Mouse (Mus musculus): ENCODE data around the gene Gpr161. TPM values are rescaled to one million over a fixed set of nuclear protein-coding genes. Genes with fewer than 3 reads are reported as not detected.
"Not testable (repeated sequence)": the region's sequence is repeated elsewhere in the genome, so short reads cannot be mapped to it uniquely, and the experiment has no call there.

Gpr161 gene
- polyA plus RNA-seq, 1 experiment: 1.8 TPM

- H3K79me2 ChIP-seq (ENCODE audit: control insufficient read depth, insufficient read depth): no peaks in the 10 kb centered on the region
- H3K4me3 ChIP-seq: no peak overlapping the region
- H3ac ChIP-seq (ENCODE audit: control insufficient read depth, insufficient read length): no peak overlapping the region
- no peak for TF ChIP-seq SRF (IDR thresholded peaks at IDR 0.05; ENCODE audit: control insufficient read depth, insufficient read length, low read depth)
- no peak for TF ChIP-seq TCF3 (IDR thresholded peaks at IDR 0.05; ENCODE audit: insufficient read length, low read depth)
- TF ChIP-seq POLR2AphosphoS2 (IDR thresholded peaks at IDR 0.05; ENCODE audit: insufficient read length, low read depth): no peak
- no peaks in the 10 kb centered on the region for H3K27me3 ChIP-seq (ENCODE audit: control insufficient read depth, insufficient read depth, insufficient read length)
- no peak overlapping the region for H3K4me2 ChIP-seq (ENCODE audit: low read depth)
- peaks cover 10% of the 10 kb centered on the region for H3K36me3 ChIP-seq (ENCODE audit: control insufficient read depth, insufficient read depth)
These were observed 31.8 kb downstream of the Gpr161 start for GRCm38 (mm10) chr1:165327370-165327769.

GRCm38 (mm10) chr1:165327831-165328230, 32.2 kb downstream of the Gpr161 start:
- H3ac ChIP-seq (ENCODE audit: control insufficient read depth, insufficient read length): no peak overlapping the region
- no peaks in the 10 kb centered on the region for H3K79me2 ChIP-seq (ENCODE audit: control insufficient read depth, insufficient read depth)
- H3K27me3 ChIP-seq (ENCODE audit: control insufficient read depth, insufficient read depth, insufficient read length): no peaks in the 10 kb centered on the region
- H3K4me3 ChIP-seq: no peak overlapping the region
- no peak for TF ChIP-seq SRF (IDR thresholded peaks at IDR 0.05; ENCODE audit: control insufficient read depth, insufficient read length, low read depth)
- TF ChIP-seq USF1 (IDR thresholded peaks at IDR 0.05; ENCODE audit: low read depth): no peak
- TF ChIP-seq REST (IDR thresholded peaks at IDR 0.05; ENCODE audit: insufficient read depth, insufficient read length): no peak
- no peak for TF ChIP-seq MAX (IDR thresholded peaks at IDR 0.05; ENCODE audit: low read depth)
- TF ChIP-seq CEBPB (IDR thresholded peaks at IDR 0.05; ENCODE audit: insufficient read depth, poor library complexity, severe bottlenecking): no peak
- no peak for TF ChIP-seq TCF12 (IDR thresholded peaks at IDR 0.05; ENCODE audit: insufficient read depth, poor library complexity, severe bottlenecking)
- TF ChIP-seq MYOD1 (IDR thresholded peaks at IDR 0.05; ENCODE audit: control insufficient read depth in 1 of 3, insufficient read length in 2 of 3, low read depth in 2 of 3): no peak
- TF ChIP-seq TCF3 (IDR thresholded peaks at IDR 0.05; ENCODE audit: insufficient read length, low read depth): no peak
- TF ChIP-seq E2F4 (IDR thresholded peaks at IDR 0.05; ENCODE audit: insufficient read depth): no peak
- TF ChIP-seq MYOG (IDR thresholded peaks at IDR 0.05; ENCODE audit: control insufficient read depth in 1 of 3, insufficient read depth in 1 of 3, insufficient read length in 2 of 3, low read depth in 2 of 3): no peak
- TF ChIP-seq POLR2AphosphoS2 (IDR thresholded peaks at IDR 0.05; ENCODE audit: insufficient read length, low read depth): no peak
- TF ChIP-seq POLR2A (IDR thresholded peaks at IDR 0.05; ENCODE audit: insufficient read length, low read depth): no peak
- peaks cover 14% of the 10 kb centered on the region for H3K36me3 ChIP-seq (ENCODE audit: control insufficient read depth, insufficient read depth)
- no peak overlapping the region for H3K4me2 ChIP-seq (ENCODE audit: low read depth)

- H3K4me3 ChIP-seq; H3K79me2 ChIP-seq (ENCODE audit: control insufficient read depth, insufficient read depth); H3ac ChIP-seq (ENCODE audit: control insufficient read depth, insufficient read length); H3K27me3 ChIP-seq (ENCODE audit: control insufficient read depth, insufficient read depth, insufficient read length); H3K4me2 ChIP-seq (ENCODE audit: low read depth): not testable (repeated sequence)
- peaks cover 21% of the 10 kb centered on the region for H3K36me3 ChIP-seq (ENCODE audit: control insufficient read depth, insufficient read depth)
These were observed 33.0 kb downstream of the Gpr161 start for GRCm38 (mm10) chr1:165328384-165329289.

GRCm38 (mm10) chr1:165330859-165331258, 35.3 kb downstream of the Gpr161 start:
- no peak overlapping the region for H3K4me2 ChIP-seq (ENCODE audit: low read depth)
- no peak overlapping the region for H3ac ChIP-seq (ENCODE audit: control insufficient read depth, insufficient read length)
- H3K27me3 ChIP-seq (ENCODE audit: control insufficient read depth, insufficient read depth, insufficient read length): no peaks in the 10 kb centered on the region
- no peak overlapping the region for H3K4me3 ChIP-seq
- TF ChIP-seq SRF (IDR thresholded peaks at IDR 0.05; ENCODE audit: control insufficient read depth, insufficient read length, low read depth): no peak
- TF ChIP-seq POLR2A (IDR thresholded peaks at IDR 0.05; ENCODE audit: insufficient read length, low read depth): no peak
- no peak for TF ChIP-seq MAX (IDR thresholded peaks at IDR 0.05; ENCODE audit: low read depth)
- TF ChIP-seq CEBPB (IDR thresholded peaks at IDR 0.05; ENCODE audit: insufficient read depth, poor library complexity, severe bottlenecking): no peak
- TF ChIP-seq USF1 (IDR thresholded peaks at IDR 0.05; ENCODE audit: low read depth): no peak
- TF ChIP-seq MYOD1 (IDR thresholded peaks at IDR 0.05; ENCODE audit: control insufficient read depth in 1 of 3, insufficient read length in 2 of 3, low read depth in 2 of 3): no peak
- TF ChIP-seq POLR2AphosphoS2 (IDR thresholded peaks at IDR 0.05; ENCODE audit: insufficient read length, low read depth): no peak
- TF ChIP-seq TCF3 (IDR thresholded peaks at IDR 0.05; ENCODE audit: insufficient read length, low read depth): no peak
- no peak for TF ChIP-seq MYOG (IDR thresholded peaks at IDR 0.05; ENCODE audit: control insufficient read depth in 1 of 3, insufficient read depth in 1 of 3, insufficient read length in 2 of 3, low read depth in 2 of 3)
- TF ChIP-seq TCF12 (IDR thresholded peaks at IDR 0.05; ENCODE audit: insufficient read depth, poor library complexity, severe bottlenecking): no peak
- TF ChIP-seq E2F4 (IDR thresholded peaks at IDR 0.05; ENCODE audit: insufficient read depth): no peak
- no peak for TF ChIP-seq REST (IDR thresholded peaks at IDR 0.05; ENCODE audit: insufficient read depth, insufficient read length)
- H3K79me2 ChIP-seq (ENCODE audit: control insufficient read depth, insufficient read depth): no peaks in the 10 kb centered on the region
- H3K36me3 ChIP-seq (ENCODE audit: control insufficient read depth, insufficient read depth): peaks cover 13% of the 10 kb centered on the region

GRCm38 (mm10) chr1:165332797-165333196, 37.2 kb downstream of the Gpr161 start:
- Histone ChIP-seq H3K27me3 (ENCODE audit: control insufficient read depth, insufficient read depth, insufficient read length) (no peaks in the 10 kb centered on the region), H3ac (ENCODE audit: control insufficient read depth, insufficient read length) (no peak overlapping the region), H3K36me3 (ENCODE audit: control insufficient read depth, insufficient read depth) (peaks cover 13% of the 10 kb centered on the region), H3K4me3 (no peak overlapping the region), H3K79me2 (ENCODE audit: control insufficient read depth, insufficient read depth) (no peaks in the 10 kb centered on the region), H3K4me2 (ENCODE audit: low read depth) (no peak overlapping the region)
- no peak for TF ChIP-seq MAX (IDR thresholded peaks at IDR 0.05; ENCODE audit: low read depth)
- no peak for TF ChIP-seq MYOD1 (IDR thresholded peaks at IDR 0.05; ENCODE audit: control insufficient read depth in 1 of 3, insufficient read length in 2 of 3, low read depth in 2 of 3)
- TF ChIP-seq TCF12 (IDR thresholded peaks at IDR 0.05; ENCODE audit: insufficient read depth, poor library complexity, severe bottlenecking): no peak
- no peak for TF ChIP-seq E2F4 (IDR thresholded peaks at IDR 0.05; ENCODE audit: insufficient read depth)
- no peak for TF ChIP-seq MYOG (IDR thresholded peaks at IDR 0.05; ENCODE audit: control insufficient read depth in 1 of 3, insufficient read depth in 1 of 3, insufficient read length in 2 of 3, low read depth in 2 of 3)
- TF ChIP-seq CEBPB (IDR thresholded peaks at IDR 0.05; ENCODE audit: insufficient read depth, poor library complexity, severe bottlenecking): no peak
- no peak for TF ChIP-seq TCF3 (IDR thresholded peaks at IDR 0.05; ENCODE audit: insufficient read length, low read depth)
- TF ChIP-seq USF1 (IDR thresholded peaks at IDR 0.05; ENCODE audit: low read depth): no peak
